Mouse (Mus musculus) G1E (cell line): ENCODE data around the gene Eml2.

ENCODE experiments used
- CTCF ChIP-seq: IDR thresholded peaks from 2 replicates; pipeline ENCODE4 v1.5.1; 2012; ENCODE audit warnings: low read depth, low read length, inconsistent platforms, mixed read lengths
- GATA1 ChIP-seq: IDR thresholded peaks from 2 replicates; pipeline ENCODE4 v1.6.1; 2012; ENCODE audit warnings: borderline replicate concordance, low read length, inconsistent platforms, mixed read lengths
- GATA2 ChIP-seq: IDR thresholded peaks from 2 replicates; pipeline ENCODE4 v1.6.1; 2012; ENCODE audit warnings: low read depth, low read length, inconsistent platforms, borderline replicate concordance
- POLR2AphosphoS5 ChIP-seq: IDR thresholded peaks from 2 replicates; pipeline ENCODE4 v1.6.1; 2012; ENCODE audit warnings: low read depth, low read length, inconsistent platforms; ENCODE audit not compliant: insufficient replicate concordance

DNA sequence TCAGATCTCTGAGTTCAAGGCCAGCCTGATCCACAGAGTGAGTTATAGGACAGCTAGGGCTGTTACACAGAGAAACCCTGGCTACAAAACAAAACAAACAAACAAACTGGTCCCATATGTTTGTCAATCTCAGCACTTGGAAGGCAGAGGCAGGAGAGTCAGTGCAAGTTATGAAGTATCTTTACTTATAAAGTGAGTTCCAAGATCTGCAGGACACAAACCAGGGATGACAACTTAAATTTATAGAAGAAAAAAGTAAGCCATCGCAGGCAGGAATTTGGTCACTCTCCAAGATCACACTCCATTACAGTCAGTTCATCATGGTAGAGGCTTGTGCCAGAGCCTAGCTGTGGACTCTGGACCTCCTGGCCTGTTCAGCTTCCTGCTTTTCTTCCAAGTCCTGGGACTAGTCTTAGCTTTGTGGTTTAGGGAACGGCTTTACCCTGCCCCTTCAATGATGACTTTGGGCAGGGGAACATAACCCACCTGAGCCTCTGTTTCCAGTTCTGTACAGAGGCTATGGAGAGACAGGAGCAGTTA is 53.9 kb downstream of the Eml2 start:
- no peak for TF ChIP-seq CTCF
- TF ChIP-seq POLR2AphosphoS5, result no peak
- no peak for TF ChIP-seq GATA1
- no peak for TF ChIP-seq GATA2
